Mouse (Mus musculus): ENCODE measurements around the gene Gm8108.
"Not testable (repeated sequence)": the region's sequence is repeated elsewhere in the genome, so short reads cannot be mapped to it uniquely, and the experiment has no call there.

The Gm8108 gene

GRCm38 (mm10) chr14:4110426-4110825 lies at the start of gene Gm8108:
Gene Gm8108, plus strand, starts transcription at chr14:4110526.
- DNase-seq = not testable (repeated sequence)

- DNase-seq = not testable (repeated sequence)
These were observed 26.5 kb upstream of the Gm8108 start, which contains the start of gene Gm3115 for GRCm38 (mm10) chr14:4083820-4084219. Gene Gm3115, plus strand, starts transcription at chr14:4084120.

DNA sequence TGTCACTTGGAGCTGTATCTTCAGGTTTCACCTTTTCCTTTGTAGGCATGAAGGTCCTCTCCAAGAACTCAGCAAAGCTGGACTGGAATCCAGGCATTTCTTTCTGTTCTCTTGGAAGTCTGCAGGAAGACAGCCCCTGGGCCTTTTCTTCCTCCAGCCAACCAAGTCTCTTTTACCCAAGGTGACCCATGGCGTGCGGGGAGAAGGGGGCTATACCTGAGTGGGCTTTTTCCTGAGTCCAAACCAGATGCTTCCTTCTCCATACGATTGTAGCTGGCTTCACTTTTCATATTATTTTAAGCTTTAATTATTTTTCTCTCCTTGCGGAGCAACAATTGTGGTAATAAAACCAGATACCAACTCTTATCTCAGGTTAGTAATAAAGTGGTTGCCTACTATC lies 31.3 kb downstream of the Gm8108 start:
- DNase-seq = not testable (repeated sequence)

- not testable (repeated sequence) for DNase-seq
These were observed 54.4 kb downstream of the Gm8108 start, which contains the start of gene Gm3127 for GRCm38 (mm10) chr14:4164730-4165129. Gene Gm3127, plus strand, starts transcription at chr14:4165030.

DNA sequence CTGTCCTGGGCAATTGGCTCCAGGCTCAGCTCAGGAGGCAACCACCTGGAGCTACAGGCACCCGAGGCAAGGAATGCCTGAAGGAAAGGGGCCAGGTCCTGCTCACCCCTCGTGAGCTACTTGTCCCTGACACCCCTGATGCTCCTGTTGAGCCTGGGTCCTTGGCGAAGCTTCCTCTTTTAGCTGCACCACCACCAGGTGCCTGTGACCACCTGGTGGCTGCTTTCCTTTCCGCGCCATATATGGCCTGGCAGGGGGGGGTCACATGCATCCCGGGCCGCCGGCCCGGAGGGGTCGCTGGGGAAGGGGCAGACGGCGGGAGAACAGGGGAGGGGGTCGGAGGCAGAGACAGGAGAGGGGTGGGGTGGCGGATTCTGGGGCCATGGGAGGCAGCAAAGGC lies 71.7 kb downstream of the Gm8108 start:
- not testable (repeated sequence) for DNase-seq
